Mouse (Mus musculus) ovary, postnatal 14 days (tissue): ENCODE data around the gene Map2k4.

Experiments used
- DNase-seq: peaks from one replicate; pipeline ENCODE4 v3.0.0; 2022; ENCODE audit warnings: low spot score

The Map2k4 gene

DNA sequence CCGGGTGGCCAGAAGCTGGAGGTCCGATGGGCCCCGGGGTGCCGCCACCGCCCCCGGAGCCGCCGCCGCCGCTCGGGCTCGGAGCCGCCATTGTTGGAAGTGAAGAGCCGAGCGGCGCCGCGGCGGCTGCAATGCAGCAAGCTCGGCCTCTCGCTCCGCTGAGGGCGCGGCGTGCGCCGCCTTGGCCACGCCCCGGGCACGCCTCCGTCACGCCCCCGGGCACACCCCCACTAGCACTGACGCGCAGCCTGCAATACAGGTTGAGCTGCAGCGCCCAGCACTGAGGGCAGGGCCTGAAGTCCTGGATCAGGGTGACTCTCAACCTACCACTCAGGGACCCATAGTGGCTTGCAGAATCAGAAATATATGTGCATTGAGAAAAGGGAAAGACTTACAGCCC is at the start of gene Map2k4:
Map2k4 (minus strand) TSS at position 144 of the 400 bp plus-strand sequence.
- peak; percentile 87 for DNase-seq

DNA sequence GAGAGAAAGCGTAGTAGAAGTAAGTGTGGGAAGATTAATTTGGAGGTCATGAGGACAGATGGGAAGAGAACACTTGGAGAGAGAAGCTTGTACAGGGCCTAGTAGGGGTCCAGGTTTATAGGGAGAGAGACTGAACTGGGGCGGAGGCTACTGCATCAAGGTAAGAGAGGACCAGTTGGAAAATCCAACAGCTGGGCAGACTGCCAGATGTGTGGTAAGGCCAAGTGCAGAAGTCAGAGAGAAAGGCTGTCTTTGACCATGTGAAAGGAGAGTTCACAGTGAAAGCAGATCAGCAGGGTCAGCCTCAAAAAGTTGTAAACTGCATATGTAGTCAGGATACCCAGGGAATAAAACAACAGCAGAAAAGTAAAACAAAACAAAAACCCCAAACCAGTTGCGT is 36.5 kb upstream of the Map2k4 start:
- no peak for DNase-seq

DNA sequence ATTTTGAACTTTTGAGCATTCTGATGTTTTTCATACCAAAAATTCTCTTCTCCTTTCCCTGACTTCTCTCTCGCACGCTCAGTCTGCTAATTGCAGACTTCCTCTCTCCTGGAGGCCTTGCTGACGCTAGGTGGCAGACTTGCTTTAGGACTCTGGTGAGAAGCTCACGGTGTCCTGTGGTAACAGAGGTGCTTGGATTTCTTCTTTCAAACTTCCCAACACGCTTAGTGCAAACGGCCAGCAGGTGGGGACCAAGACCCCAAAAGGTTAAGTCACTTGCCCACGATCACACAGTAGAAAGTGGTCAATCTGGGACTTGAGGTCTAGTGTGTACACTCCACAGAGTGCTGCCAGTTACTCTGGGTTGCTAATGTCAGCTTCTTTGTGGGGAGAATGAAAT is 32.8 kb upstream of the Map2k4 start:
- DNase-seq, result peak; percentile 57

GRCm38 (mm10) chr11:65820280-65820679 is 32.2 kb upstream of the Map2k4 start:
- DNase-seq, result no peak

GRCm38 (mm10) chr11:65818193-65818592 is 30.1 kb upstream of the Map2k4 start:
- DNase-seq, result no peak

DNA sequence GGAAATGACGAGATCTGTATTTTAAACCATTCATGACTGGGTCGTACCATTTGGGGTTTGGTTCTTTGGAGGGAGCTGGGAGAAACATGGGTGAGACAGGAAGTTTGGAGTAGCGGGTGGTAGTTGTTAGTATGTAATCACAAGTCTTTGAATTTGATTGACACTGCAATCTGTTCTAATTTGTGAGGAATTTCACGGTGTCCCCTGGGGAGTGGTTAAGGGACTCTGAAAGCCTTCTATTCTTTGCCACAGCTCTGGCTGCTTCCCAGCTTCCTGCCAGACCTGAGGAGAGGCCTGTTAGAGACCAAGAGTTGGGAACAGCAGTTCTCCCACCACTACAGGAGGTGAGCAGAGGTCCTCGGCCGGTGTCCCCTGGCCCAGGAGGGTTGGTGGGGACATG is 28.1 kb upstream of the Map2k4 start:
- no peak for DNase-seq

- no peak for DNase-seq
Measured at GRCm38 (mm10) chr11:65814381-65814780, 26.3 kb upstream of the Map2k4 start.

DNA sequence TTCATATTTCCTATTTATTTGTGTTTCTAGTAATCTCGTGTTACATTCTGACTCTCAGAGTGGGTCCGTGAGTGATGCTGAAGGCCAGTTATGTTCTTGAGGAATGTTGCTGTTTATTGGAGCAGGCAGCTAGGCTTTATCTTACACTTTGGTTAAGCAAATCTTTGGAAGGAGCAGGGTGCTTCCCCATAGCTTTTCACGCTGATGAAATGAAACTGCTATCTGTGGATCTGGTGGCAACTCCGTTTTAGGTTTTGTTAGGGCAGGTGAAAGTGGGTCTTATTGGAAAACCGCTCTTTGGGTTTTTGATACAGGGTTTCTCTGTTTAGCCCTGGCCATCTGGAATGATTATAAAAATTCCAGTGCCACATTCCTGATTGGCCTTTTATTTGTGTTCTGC is 24.0 kb upstream of the Map2k4 start:
- DNase-seq, result no peak

DNA sequence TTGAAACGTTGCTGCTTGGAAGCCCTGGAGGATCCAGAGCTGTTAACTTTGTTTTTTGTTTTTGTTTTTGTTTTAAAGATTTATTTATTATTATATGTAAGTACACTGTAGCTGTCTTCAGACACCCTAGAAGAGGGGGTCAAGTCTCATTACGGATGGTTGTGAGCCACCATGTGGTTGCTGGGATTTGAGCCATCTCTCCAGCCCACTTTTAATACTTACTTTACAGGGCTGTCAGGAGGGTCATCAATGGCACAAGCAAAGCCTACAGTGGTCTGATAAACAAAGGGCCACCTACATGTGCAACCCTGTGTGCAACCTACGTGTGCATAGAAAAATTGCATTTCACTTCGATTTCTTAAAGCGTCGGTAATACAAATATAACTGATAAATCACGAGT is 19.5 kb upstream of the Map2k4 start:
- no peak for DNase-seq

GRCm38 (mm10) chr11:65806909-65807504 is 18.9 kb upstream of the Map2k4 start, which contains the start of gene Zkscan6:
Zkscan6 (plus strand) TSS chr11:65807175.
- DNase-seq, result peak; percentile 69

DNA sequence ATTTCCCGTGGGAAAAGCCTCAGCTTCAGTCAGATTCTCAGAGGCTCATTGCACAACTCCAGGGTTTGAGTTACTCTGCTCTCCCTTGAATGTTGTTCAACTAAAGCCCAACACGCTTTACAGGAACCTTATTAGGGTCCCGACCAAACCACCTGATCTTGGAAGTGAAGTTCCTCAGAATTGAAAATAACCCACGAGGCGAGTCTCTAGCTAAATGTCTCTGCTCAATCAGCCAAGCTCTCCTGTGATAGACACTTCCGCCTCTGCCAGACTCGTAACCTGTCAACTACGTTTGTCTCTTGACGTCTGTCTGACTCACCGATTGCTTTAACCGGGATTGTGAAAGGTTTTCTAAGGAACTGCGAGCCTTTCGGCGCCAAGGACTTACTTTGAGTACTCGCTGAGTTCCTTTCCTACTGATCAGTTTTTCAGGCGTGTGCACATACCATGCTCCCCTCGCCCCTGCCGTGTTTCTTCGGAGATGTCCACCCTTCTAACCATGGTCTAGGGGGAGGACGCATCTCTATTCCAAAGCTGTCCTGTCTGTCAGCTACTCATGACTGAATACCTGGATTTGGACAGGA is 18.3 kb upstream of the Map2k4 start:
- no peak for DNase-seq

DNA sequence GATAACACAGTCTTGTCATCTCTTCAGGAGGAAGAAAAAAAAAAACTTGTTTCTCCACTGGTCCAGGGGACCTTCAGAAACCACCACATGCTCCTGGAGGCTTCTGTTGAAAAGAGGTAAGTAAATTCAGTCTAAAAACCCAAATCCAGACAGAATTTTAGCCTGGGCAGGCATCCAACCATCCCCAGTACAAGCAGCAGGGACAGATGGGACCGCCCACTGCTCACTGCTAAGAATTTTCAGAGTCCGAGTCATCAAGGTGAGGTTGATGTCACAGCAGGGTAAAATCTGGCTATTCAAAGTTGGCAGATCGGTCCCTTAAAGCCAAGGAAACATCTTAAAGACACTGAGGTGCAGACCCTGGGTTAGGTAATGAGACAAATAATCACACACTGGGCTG is 13.8 kb upstream of the Map2k4 start:
- DNase-seq, result no peak

DNA sequence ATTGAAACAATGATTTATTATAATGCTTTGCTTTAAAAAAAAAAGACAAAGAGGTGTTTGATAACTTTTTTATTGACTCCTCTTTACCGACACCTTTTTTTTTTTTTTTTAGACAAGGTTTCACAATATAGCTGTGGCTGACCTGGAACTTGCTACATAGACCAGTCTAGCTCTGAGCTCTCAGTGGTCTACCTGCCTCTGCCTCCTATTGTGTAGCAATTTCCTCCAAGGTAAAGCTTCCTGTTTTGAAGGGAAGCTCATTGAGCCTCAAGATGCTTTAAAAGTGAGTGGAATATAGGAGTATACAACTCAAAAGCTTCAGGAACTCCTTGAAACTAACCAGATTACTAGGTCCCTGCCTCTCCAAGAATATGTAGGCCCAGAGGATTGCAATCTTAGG is 7.8 kb upstream of the Map2k4 start:
- no peak for DNase-seq

DNA sequence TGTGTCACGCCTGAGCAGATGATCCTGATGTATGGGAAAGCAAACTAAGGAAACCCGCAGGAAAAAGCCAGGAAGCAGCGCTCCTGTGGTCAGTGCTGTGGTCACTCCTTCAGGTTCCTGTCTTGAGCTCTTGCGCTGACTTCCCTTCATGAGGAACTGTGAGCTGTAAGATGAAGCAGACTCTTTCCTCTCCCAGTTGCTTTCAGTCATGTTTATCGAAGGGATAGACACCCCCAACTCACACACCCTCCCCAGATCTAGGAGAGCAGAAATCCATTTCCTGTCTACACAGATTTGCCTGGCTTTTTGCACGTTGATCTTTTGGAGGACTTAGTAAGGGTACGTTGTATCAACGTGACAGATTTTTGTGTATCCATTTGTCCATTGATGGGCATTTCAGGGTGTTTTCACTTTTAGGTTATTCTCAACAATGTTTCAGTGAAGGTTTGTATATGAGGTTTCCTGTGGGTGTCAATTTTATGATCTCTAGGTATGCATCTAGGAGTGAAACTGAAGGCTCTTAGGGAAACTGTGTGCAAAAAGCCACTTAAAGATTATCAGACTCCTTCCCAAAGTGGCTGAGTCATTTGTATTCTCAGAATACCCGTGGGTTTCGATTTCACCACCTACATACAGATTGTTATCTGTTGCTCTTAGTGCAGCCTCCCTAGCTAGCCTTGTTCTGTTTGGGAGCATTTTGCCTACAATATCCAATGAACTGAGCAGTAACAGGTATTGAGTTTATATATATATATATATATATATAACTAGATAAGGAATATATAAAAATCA is 6.5 kb upstream of the Map2k4 start:
- DNase-seq, result no peak

DNA sequence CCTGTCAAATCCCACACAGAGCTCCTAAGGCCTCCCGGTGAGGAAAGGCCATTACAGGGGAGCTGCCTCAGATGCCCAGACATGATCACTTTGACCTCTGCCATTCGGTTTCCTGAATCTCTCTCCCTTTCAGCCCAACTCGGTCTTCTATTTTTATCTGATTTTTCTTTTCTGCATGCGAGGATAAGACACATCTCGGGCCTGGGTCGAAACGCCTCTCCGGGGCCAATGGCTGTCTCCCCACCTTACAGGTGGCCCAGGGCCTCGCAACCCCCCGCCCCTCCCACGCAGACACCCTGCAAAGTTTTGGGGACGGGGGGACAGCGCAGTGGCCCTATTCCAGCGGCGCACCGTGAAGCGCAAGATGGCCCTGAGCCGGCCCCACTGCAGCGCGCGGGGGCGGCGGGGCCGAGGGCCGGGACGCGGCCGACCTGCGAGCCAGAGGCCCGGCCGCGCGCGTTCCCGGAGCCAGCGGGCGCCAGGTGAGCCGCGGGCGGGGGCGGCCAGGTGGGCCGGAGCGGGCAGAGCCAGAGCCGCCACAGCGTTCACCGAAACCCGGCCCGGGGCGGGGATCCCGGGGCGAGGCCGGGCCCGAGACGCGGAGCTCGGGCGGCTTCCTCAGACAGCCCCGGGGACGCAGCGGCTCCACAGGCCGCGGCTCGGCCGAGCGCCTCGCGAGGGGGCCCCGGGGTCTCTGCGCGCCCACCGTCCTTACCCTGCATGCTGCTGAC is 511 bp downstream of the Map2k4 start:
- DNase-seq, result peak; percentile 51

DNA sequence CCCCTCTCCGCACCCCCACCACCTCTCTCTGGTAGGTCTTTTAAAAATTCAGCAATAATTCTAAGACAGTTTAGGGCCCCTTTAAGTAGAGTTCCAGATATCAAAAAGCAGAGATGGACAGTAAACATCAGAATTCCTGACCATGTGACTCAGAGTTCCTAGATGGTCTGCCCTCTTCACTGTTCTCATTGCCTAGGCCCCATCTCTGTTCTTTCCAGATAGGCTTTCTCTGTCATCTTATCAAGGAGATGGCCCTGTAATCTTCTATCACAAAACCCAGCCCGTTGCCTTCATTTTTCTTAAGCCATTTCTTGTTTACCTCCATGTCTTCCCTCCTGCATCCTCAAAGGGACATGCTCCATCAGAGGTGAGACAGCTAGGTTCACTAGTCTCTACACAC is 1.9 kb downstream of the Map2k4 start:
- DNase-seq, result no peak

GRCm38 (mm10) chr11:65781596-65781995 is 6.5 kb downstream of the Map2k4 start:
- no peak for DNase-seq

- DNase-seq, result no peak
Measured at GRCm38 (mm10) chr11:65779578-65779977, 8.5 kb downstream of the Map2k4 start.

GRCm38 (mm10) chr11:65779066-65779465 is 9.0 kb downstream of the Map2k4 start:
- DNase-seq, result no peak

DNA sequence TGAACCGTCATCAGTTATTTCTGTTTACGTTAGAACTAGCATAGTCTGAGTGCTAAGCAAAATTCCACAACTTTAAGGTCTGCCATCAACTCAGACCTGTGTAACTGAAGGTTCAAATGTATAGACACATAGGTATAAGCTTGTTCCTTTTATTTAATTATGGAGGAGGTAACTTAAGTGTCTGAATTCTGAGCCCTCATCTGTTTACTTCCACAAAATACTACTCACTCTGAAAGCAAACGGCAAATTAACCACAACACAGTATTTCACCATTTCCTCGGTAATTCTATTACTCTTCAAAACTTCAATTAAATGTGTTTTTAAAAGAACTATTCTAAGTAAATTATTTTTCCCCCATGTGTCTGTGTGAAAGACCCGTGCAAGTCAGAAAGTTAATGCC is 10.3 kb downstream of the Map2k4 start:
- DNase-seq, result no peak

DNA sequence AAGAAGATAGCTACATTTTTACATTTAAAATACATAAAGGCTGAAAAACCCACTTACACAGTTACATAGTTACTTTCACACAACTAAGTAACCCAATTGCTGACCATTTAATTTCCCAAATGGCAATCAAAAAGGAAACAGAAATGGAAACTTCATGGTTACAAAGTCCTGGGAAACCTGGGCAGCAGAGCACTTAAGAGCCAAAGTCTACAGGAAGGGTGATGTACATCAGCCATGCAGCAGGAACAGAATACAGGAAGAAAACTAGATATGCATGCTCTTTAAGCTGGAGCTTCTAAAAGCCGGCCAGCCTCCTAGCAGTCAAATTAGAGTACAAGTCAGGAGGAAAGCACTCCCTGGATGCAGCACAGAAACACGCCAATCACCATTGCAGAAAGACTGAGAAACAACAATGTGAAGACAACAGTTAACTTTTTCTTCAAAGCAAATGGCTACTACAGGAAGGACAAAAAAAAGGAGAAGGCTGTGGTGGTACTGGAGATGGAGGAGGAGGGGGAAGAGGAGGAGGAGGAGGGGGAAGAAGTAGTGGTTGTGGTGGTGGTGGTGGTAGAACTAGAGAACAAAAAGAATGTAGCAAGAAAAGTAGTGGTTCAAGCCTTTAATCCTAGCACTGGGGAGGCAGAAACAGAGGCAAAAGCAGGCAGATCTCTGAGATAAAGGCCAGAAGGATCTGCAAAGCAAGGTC is 11.0 kb downstream of the Map2k4 start:
- no peak for DNase-seq
